Mouse (Mus musculus): ENCODE measurements around the gene Morn1. TPM values are rescaled to one million over a fixed set of nuclear protein-coding genes. Genes with fewer than 3 reads are reported as not detected.
A peak's percentile ranks its signal among the peaks of the same experiment; 100 is the strongest.

Gene Morn1
- polyA plus RNA-seq, 1 experiment from 2014 or later: 2.1 TPM

- Histone ChIP-seq H3K9ac (no peak overlapping the region), H3K4me2 (no peak overlapping the region), H3K27ac (0 out of 2 replicates have a peak overlapping the region, but pooled peaks have one; percentile 25), H3K9me3 (replicated peaks) (no peaks in the 10 kb centered on the region), H3K27me3 (replicated peaks) (no peaks in the 10 kb centered on the region), H3K4me1 (peaks cover 58% of the 10 kb centered on the region), H3K36me3 (no peaks in the 10 kb centered on the region), H3K4me3 (no peak overlapping the region)
- WGBS (ENCODE audit: insufficient replicate concordance): 60% methylated on average over 8 of the region's 8 CpGs
- no peak for ATAC-seq
These were observed 84.3 kb downstream of the Morn1 start for GRCm38 (mm10) chr4:155170614-155171212.

DNA sequence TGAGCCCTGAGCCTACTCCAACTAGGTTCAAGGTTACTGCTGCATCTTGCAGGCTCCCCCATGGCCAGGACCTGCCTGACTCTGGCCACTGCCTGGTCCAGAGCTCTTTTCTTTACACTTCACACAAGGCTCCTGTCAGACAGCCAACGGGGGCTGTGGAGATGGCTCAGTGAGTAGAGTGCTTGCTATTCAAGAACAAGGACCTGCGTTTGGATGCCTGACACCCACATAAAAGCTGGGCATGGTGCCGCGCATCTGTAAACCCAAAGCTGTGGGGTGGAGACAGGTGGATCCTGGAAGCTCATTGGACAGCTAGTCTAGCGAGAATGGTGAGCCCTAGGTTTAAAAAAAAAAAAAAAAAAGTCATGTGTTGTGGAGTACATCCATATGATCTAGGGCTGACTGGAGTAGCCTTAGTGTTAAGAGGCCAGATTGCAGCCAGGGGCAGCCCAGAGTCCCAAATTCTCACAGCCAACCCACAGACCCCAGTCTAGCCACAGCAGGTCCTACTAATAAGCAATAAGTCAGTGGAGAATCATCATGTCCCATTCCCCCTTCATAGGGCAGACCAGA lies 85.7 kb downstream of the Morn1 start:
- no peaks in the 10 kb centered on the region for H3K36me3 ChIP-seq
- H3K9me3 ChIP-seq (replicated peaks): no peaks in the 10 kb centered on the region
- H3K27ac ChIP-seq: no peak overlapping the region
- H3K4me1 ChIP-seq: peaks cover 70% of the 10 kb centered on the region
- H3K27me3 ChIP-seq (replicated peaks): no peaks in the 10 kb centered on the region
- H3K4me3 ChIP-seq: no peak overlapping the region
- no peak for ATAC-seq
- WGBS (ENCODE audit: insufficient replicate concordance): 76% methylated on average over 5 of the region's 5 CpGs
- H3K4me2 ChIP-seq: no peak overlapping the region
- no peak overlapping the region for H3K9ac ChIP-seq

GRCm38 (mm10) chr4:155172909-155173821 lies 86.8 kb downstream of the Morn1 start:
- 41% methylated on average over 21 of the region's 21 CpGs for WGBS (ENCODE audit: insufficient replicate concordance)
- Histone ChIP-seq H3K4me1 (peaks cover 72% of the 10 kb centered on the region), H3K27ac (peak overlapping the region; percentile 69), H3K4me2 (peak overlapping the region; percentile 23; the same call in 1 of the 2 replicates), H3K27me3 (replicated peaks) (no peaks in the 10 kb centered on the region), H3K4me3 (no peak overlapping the region), H3K9me3 (replicated peaks) (no peaks in the 10 kb centered on the region), H3K9ac (peak overlapping the region; percentile 24), H3K36me3 (no peaks in the 10 kb centered on the region)
- peak; percentile 68 for ATAC-seq

GRCm38 (mm10) chr4:155173822-155174785 lies 87.7 kb downstream of the Morn1 start:
- Histone ChIP-seq H3K4me3 (no peak overlapping the region), H3K9ac (no peak overlapping the region; the same call in 1 of the 2 replicates), H3K9me3 (replicated peaks) (no peaks in the 10 kb centered on the region), H3K36me3 (no peaks in the 10 kb centered on the region), H3K27ac (peak overlapping the region; percentile 69), H3K4me1 (peaks cover 78% of the 10 kb centered on the region), H3K4me2 (peak overlapping the region; percentile 23; the same call in 1 of the 2 replicates), H3K27me3 (replicated peaks) (no peaks in the 10 kb centered on the region)
- no peak for ATAC-seq
- 50% methylated on average over 16 of the region's 17 CpGs for WGBS (ENCODE audit: insufficient replicate concordance)

DNA sequence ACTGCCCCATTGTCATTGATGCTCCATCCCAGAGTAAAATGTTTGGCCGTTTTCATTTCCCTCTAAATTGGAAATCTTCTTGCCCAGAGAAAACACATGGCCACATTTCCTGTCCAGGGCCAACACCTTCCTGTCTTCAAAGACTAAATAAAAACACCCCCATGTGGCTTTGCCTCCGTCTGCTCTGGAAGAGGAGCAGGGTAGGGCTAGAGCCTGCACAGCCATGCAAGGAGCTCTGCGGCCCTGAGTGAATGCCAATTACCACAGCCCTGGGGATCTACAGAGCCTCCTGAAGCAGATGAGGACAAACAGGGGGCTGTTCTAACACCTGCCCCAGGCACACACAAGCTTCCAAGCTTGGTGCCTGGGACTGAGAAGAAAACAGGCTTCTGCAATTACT lies 89.8 kb downstream of the Morn1 start:
- Histone ChIP-seq H3K4me3 (no peak overlapping the region), H3K4me1 (peaks cover 81% of the 10 kb centered on the region), H3K9me3 (replicated peaks) (no peaks in the 10 kb centered on the region), H3K36me3 (no peaks in the 10 kb centered on the region), H3K9ac (no peak overlapping the region), H3K27ac (no peak overlapping the region), H3K4me2 (no peak overlapping the region), H3K27me3 (replicated peaks) (no peaks in the 10 kb centered on the region)
- WGBS (ENCODE audit: insufficient replicate concordance): 47% methylated on average over 3 of the region's 3 CpGs
- no peak for ATAC-seq

- peaks cover 66% of the 10 kb centered on the region for H3K4me1 ChIP-seq
- ATAC-seq: peak; percentile 33; the same call in 1 of the 2 replicates
These were observed 91.9 kb downstream of the Morn1 start for GRCm38 (mm10) chr4:155178274-155178673.

GRCm38 (mm10) chr4:155178981-155179512 lies 92.7 kb downstream of the Morn1 start:
- H3K9ac ChIP-seq: no peak overlapping the region
- H3K4me2 ChIP-seq: peak overlapping the region; percentile 40
- H3K9me3 ChIP-seq (replicated peaks): no peaks in the 10 kb centered on the region
- H3K27ac ChIP-seq: peak overlapping the region; percentile 68
- H3K4me1 ChIP-seq: peaks cover 65% of the 10 kb centered on the region
- H3K4me3 ChIP-seq: no peak overlapping the region
- H3K36me3 ChIP-seq: no peaks in the 10 kb centered on the region
- 18% methylated on average over 3 of the region's 3 CpGs for WGBS (ENCODE audit: insufficient replicate concordance)
- peak; percentile 22; the same call in 1 of the 2 replicates for ATAC-seq
- no peaks in the 10 kb centered on the region for H3K27me3 ChIP-seq (replicated peaks)

More at GRCm38 (mm10) chr4:155178274-155178673, 91.9 kb downstream of the Morn1 start:
- H3K4me3 ChIP-seq: no peak overlapping the region
- no peaks in the 10 kb centered on the region for H3K27me3 ChIP-seq (replicated peaks)
- H3K9ac ChIP-seq: no peak overlapping the region
- no peaks in the 10 kb centered on the region for H3K9me3 ChIP-seq (replicated peaks)
- 14% methylated on average over 6 of the region's 6 CpGs for WGBS (ENCODE audit: insufficient replicate concordance)
- peak overlapping the region; percentile 40 for H3K4me2 ChIP-seq
- no peaks in the 10 kb centered on the region for H3K36me3 ChIP-seq
- peak overlapping the region; percentile 68 for H3K27ac ChIP-seq

- H3K9ac ChIP-seq: no peak overlapping the region
These were observed 96.8 kb downstream of the Morn1 start for GRCm38 (mm10) chr4:155183201-155183600.

DNA sequence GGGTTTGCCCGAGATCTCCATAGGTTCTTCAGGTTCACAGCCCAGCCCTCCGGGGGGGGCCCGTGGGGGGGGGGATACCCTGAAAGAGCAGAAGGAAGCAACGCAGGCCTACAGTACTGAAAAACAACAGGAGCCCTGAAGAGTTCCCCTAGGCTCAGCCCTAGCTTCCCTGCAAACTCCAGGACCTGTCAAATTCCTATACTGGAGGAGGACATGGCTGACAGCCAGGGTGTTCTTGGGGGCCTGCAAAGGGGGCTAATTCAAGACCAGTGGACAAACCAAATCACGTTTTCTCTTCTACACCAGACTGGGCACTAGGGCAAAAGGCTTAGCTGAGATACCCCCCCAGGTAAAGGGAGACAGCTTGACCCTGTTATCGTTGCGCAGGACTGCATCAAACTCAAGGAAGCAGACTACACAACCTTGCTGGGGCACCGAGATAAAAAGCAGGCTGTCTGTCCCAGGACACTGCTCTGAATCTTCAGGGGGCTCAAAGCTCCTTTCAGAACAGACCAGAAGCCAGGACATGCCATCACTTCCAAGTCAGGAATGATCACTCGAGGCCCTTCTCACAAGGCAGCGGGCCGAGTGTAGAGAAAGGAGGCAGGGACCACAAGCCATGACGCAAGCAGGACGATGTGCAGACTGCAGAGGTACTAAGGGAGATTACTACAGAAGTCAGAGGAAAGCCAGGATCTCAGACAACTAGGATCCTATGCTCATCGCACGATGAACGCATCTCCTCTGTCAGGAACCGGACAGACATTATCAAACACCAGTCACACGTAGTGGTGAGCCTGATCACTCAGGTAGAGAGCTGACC lies 98.1 kb downstream of the Morn1 start:
- ATAC-seq: no peak
- Histone ChIP-seq H3K9me3 (replicated peaks) (no peaks in the 10 kb centered on the region), H3K27ac (no peak overlapping the region), H3K27me3 (replicated peaks) (no peaks in the 10 kb centered on the region), H3K36me3 (no peaks in the 10 kb centered on the region), H3K9ac (no peak overlapping the region), H3K4me3 (no peak overlapping the region), H3K4me1 (peaks cover 71% of the 10 kb centered on the region), H3K4me2 (no peak overlapping the region)
- 65% methylated on average over 18 of the region's 18 CpGs for WGBS (ENCODE audit: insufficient replicate concordance)

More at GRCm38 (mm10) chr4:155183201-155183600, 96.8 kb downstream of the Morn1 start:
- no peak for ATAC-seq
- Histone ChIP-seq H3K4me3 (no peak overlapping the region), H3K4me2 (no peak overlapping the region), H3K36me3 (no peaks in the 10 kb centered on the region), H3K27me3 (replicated peaks) (no peaks in the 10 kb centered on the region), H3K27ac (no peak overlapping the region), H3K9me3 (replicated peaks) (no peaks in the 10 kb centered on the region), H3K4me1 (peaks cover 71% of the 10 kb centered on the region)
- WGBS (ENCODE audit: insufficient replicate concordance): 74% methylated on average over 7 of the region's 7 CpGs

- ATAC-seq: no peak
- no peaks in the 10 kb centered on the region for H3K36me3 ChIP-seq
- no peak overlapping the region for H3K4me3 ChIP-seq
- no peak overlapping the region for H3K4me2 ChIP-seq
- H3K9ac ChIP-seq: no peak overlapping the region
- peaks cover 78% of the 10 kb centered on the region for H3K4me1 ChIP-seq
- H3K27ac ChIP-seq: no peak overlapping the region
- no peaks in the 10 kb centered on the region for H3K27me3 ChIP-seq (replicated peaks)
- H3K9me3 ChIP-seq (replicated peaks): no peaks in the 10 kb centered on the region
- WGBS (ENCODE audit: insufficient replicate concordance): 75% methylated on average over 9 of the region's 9 CpGs
These were observed 99.5 kb downstream of the Morn1 start for GRCm38 (mm10) chr4:155185845-155186244.

All from liver, embryonic 12.5 days (tissue).